Mouse (Mus musculus) spleen, adult 2 months (tissue): ENCODE data around the gene Rabep2. TPM values are rescaled to one million over a fixed set of nuclear protein-coding genes. Genes with fewer than 3 reads are reported as not detected.

Source experiments
- DNase-seq, 2 experiments: peaks; one replicate each; pipeline versions ENCODE4 v3.0.0 to v3.0.0-alpha.2; 2012 to 2021; ENCODE audit warnings: low spot score in 2 of 2, low read depth in 1 of 2
- H3K27ac ChIP-seq: fragments of 200-500 bp; 2 replicates; pipeline ENCODE4 v1.5.1; 2012; ENCODE audit warnings: low read length, inconsistent platforms; ENCODE audit not compliant: insufficient read depth
- H3K27me3 ChIP-seq: fragments of 200-500 bp; 2 replicates; pipeline ENCODE4 v1.6.1; 2012; ENCODE audit warnings: mild to moderate bottlenecking, moderate library complexity, low read length, inconsistent platforms; ENCODE audit not compliant: control insufficient read depth, insufficient read depth
- H3K36me3 ChIP-seq: fragments of 200-500 bp; 2 replicates; pipeline ENCODE4 v1.6.1; 2012; ENCODE audit warnings: mild to moderate bottlenecking, low read length, inconsistent platforms; ENCODE audit not compliant: control insufficient read depth, insufficient read depth
- H3K4me1 ChIP-seq: fragments of 200-500 bp; 2 replicates; pipeline ENCODE4 v1.6.1; 2011; ENCODE audit warnings: inconsistent platforms; ENCODE audit not compliant: control insufficient read depth, insufficient read depth, insufficient read length
- H3K4me3 ChIP-seq: fragments of 200-500 bp; 2 replicates; pipeline ENCODE4 v1.5.1; 2011; ENCODE audit warnings: mild to moderate bottlenecking, inconsistent platforms; ENCODE audit not compliant: insufficient read depth, insufficient read length; ENCODE audit errors: extremely low read depth
- CTCF ChIP-seq: fragments of 200-500 bp; IDR thresholded peaks from 2 replicates; pipeline ENCODE4 v1.5.1; 2011; ENCODE audit warnings: mild to moderate bottlenecking, inconsistent platforms; ENCODE audit not compliant: insufficient read depth, insufficient read length, insufficient replicate concordance; ENCODE audit errors: extremely low read depth
- POLR2A ChIP-seq: fragments of 200-500 bp; IDR thresholded peaks from 2 replicates; pipeline ENCODE4 v1.6.1; 2011; ENCODE audit warnings: low read depth, low read length, inconsistent platforms
- WGBS: fragments of 180-500 bp; shearing (Covaris S2); methylation state at CpG from one replicate; pipeline ENCODE4 v1.1.7; 2018; 5-methylcytosine and 5-hydroxymethylcytosine counted together
- polyA plus RNA-seq: library from polyadenylated mRNA; depleted of rRNA; stranded (reverse); fragments of >200 nt; gene quantifications from 2 replicates; pipeline ENCODE4 v1.2.3, GENCODE M21; 2012

Rabep2 gene
- polyA plus RNA-seq, 1 experiment: 60.3 TPM

DNA sequence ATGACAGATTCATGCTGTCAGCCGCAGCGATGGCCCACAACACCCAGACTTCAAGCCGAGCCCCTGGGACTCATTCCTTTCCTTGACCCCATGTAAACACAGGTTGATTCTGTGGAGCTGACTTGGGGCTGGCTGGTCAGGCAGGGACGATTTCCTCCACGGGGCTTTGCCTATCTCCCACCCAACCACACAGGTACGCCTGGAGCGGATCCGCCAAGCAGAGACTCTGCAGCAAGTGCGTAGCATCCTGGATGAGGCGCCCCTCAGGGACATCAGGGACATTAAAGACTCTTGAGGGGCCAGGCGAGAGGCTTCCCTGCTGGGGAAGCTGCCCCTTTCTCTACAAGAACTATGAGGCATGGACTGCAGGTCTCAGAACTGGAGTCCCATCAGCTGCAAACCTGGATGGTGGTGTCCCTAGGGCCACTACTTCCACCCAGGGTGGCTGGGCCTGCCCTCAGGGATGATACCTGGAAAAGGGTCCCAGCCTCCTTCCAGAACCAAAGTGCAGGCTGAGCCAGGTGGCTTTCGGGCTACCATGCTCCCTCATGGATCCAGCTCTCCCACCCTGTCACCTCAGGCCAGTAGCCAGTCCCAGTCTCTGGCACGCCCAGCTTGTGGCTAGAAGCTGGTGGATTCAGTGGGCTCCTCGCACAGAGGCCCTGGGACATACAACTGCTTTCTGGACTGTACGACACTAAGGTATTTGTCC lies 16.7 kb downstream of the Rabep2 start:
- H3K27me3 ChIP-seq: no peaks in the 10 kb centered on the region
- TF ChIP-seq POLR2A (no peak), CTCF (no peak)
- H3K4me3 ChIP-seq: no peak overlapping the region
- WGBS: 97% methylated on average over 15 of the region's 15 CpGs
- no peaks in the 10 kb centered on the region for H3K4me1 ChIP-seq
- no peak overlapping the region for H3K27ac ChIP-seq
- no peak for DNase-seq
- H3K36me3 ChIP-seq: peaks cover 44% of the 10 kb centered on the region

DNA sequence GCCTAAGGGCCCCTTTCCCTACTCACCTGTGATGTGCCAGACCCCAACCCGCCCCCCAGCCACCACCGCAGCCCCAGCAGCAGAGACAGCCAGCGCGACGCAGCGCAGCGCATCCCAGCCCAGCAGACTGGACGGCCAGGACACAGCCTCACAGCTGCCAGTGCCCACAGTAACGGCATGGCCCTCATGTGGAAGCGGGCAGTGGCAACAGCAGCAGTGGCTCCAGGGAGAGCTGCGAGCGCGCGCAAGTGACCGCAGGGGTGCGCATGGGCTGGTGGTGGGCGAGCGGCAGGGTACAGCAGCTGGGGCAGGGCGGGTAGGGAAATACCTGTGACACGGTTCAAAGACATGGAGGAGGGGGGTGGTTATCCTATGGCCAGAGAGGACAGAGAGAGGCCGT lies 17.7 kb downstream of the Rabep2 start:
- TF ChIP-seq CTCF (no peak), POLR2A (no peak)
- Histone ChIP-seq H3K4me3 (no peak overlapping the region), H3K27ac (no peak overlapping the region), H3K4me1 (no peaks in the 10 kb centered on the region), H3K27me3 (no peaks in the 10 kb centered on the region), H3K36me3 (peaks cover 41% of the 10 kb centered on the region)
- DNase-seq: no peak
- 96% methylated on average over 21 of the region's 21 CpGs for WGBS

DNA sequence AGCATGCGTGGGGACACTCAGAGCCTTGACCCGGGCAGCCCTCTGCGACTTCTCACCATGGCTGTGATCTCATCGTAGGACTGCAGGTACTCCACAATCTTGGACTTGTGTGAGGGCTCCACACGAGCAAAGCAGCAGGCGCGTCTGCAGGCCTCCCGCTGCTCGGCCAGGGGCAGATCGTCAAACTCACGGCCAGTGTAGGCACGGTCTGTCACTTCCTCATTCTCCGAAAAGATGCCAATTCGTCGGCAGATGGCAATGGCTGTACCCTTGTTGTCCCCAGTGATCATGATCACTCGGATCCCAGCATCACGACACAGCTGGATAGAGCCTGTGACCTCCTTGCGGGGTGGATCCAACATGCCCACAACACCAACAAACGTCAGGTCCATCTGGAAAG lies 19.9 kb downstream of the Rabep2 start:
- Histone ChIP-seq H3K36me3 (peaks cover 32% of the 10 kb centered on the region), H3K27me3 (no peaks in the 10 kb centered on the region), H3K4me3 (no peak overlapping the region), H3K27ac (no peak overlapping the region), H3K4me1 (no peaks in the 10 kb centered on the region)
- 58% methylated on average over 19 of the region's 19 CpGs for WGBS
- DNase-seq: no peak
- TF ChIP-seq POLR2A (no peak), CTCF (no peak)

DNA sequence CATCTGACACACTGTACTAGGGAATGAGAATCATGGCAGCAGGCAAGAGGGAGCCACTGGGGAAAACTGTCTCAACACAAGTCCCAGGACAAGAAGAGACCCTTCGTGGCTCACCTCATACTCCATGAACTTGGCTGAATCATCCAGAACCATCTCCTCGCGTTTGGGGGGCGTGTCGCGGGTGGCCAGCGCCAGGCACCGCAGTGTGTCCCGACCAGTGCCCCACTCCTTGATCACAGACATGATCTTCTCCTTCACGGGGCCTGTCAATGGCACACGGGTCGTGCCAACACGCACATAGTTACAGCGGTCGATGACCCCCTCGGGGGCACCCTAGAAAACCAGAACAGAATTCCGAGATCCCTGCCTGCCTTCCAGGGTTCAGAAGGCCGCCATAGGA lies 21.4 kb downstream of the Rabep2 start:
- Histone ChIP-seq H3K4me3 (no peak overlapping the region), H3K27ac (no peak overlapping the region), H3K36me3 (peaks cover 21% of the 10 kb centered on the region), H3K4me1 (no peaks in the 10 kb centered on the region), H3K27me3 (no peaks in the 10 kb centered on the region)
- DNase-seq: no peak
- TF ChIP-seq CTCF (no peak), POLR2A (no peak)
- 93% methylated on average over 18 of the region's 18 CpGs for WGBS

DNA sequence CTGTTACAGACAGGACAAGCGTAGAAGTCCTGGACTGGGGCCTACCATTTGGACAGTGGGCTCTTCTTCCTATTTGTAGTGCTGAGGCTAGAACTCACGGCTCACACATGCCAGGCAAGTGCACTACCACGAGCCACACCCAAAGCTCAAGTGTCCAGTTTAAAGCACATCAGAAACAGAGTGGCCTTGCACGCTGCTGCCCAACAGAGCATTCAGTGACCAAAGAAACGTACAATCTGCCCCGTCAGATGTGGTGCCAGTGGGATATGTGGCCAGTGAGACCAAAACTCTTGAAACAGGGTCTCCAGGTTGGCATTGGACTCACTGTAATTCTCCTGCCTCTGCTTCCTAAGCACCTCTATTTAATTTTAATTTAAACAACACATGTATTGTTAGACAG lies 22.1 kb downstream of the Rabep2 start:
- WGBS: 92% methylated on average over 6 of the region's 6 CpGs

DNA sequence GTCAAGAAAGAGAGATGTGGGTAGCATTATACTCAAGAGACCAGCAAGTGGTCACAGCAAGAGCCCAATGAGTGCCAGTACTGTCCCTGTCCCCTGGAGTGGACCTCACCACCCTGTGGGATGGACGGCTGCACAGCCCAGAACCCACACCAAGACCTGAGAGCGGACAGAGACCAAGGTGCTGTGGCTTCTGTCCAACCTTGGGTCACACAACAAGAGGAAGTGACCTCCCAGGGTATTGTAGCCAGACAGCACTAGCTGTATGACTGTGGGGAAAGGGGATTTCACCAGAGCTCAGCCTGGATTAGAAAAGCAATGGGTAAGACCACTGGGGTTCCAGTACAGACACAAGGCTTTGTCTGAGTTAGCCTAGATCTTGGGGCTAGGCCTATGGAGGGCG lies 23.7 kb downstream of the Rabep2 start:
- Histone ChIP-seq H3K4me1 (no peaks in the 10 kb centered on the region), H3K27ac (no peak overlapping the region), H3K4me3 (no peak overlapping the region), H3K36me3 (peaks cover 3% of the 10 kb centered on the region; the same call in 1 of the 2 replicates), H3K27me3 (no peaks in the 10 kb centered on the region)
- DNase-seq: no peak
- 84% methylated on average over 3 of the region's 3 CpGs for WGBS
- TF ChIP-seq CTCF (no peak), POLR2A (no peak)

More for the DNA sequence above, 22.1 kb downstream of the Rabep2 start:
- Histone ChIP-seq H3K4me3 (no peak overlapping the region), H3K36me3 (peaks cover 14% of the 10 kb centered on the region), H3K27ac (no peak overlapping the region), H3K27me3 (no peaks in the 10 kb centered on the region), H3K4me1 (no peaks in the 10 kb centered on the region)
- TF ChIP-seq CTCF (no peak), POLR2A (no peak)
- no peak for DNase-seq

DNA sequence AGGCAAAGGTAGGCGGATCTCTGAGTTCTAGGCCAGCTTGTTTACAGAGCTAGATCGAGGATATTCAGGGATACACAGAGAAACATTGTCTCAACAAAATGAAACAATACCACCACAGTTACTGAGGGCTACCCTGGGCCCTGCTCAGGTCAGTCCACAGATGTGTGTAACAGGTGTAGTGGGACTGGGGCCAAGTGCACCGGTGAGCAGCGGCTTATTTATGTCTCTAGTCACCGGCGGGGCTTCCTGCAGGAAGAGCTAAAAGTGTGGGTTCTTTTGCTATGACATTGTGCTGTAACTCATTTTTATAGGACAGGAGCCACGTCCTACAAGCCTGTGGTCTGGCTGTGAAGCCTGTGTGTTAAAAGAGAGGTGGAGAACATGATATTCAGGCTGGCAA lies 25.3 kb downstream of the Rabep2 start:
- DNase-seq: no peak
- 29% methylated on average over 7 of the region's 7 CpGs for WGBS

More for the DNA sequence above, 25.3 kb downstream of the Rabep2 start:
- Histone ChIP-seq H3K27ac (no peak overlapping the region), H3K4me3 (no peak overlapping the region), H3K4me1 (no peaks in the 10 kb centered on the region), H3K27me3 (no peaks in the 10 kb centered on the region), H3K36me3 (no peaks in the 10 kb centered on the region)
- no peak for TF ChIP-seq CTCF
- TF ChIP-seq POLR2A: no peak
